Mouse (Mus musculus): ENCODE results near the gene Slc6a11.

DNA sequence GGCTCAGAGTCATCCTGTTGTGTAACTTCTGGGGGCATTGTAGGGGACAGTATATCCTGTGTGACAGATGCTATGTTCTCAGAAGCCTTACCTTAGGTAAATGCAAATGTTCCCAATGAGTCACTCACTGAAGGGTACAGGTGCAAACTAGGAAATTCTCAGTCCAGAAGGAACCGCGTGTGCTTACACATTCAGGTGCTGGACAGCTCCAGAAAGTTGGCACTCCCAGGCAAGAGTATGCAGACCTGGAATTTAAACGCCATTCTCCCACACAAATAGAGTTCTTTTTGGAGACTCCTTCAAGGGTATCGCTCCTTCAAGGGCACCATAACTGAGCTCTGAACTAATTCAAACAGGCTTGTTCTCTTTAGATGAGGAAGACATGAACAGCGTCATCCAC, 5.5 kb upstream of the Slc6a11 start:
- TF ChIP-seq CTCF (IDR thresholded peaks at IDR 0.05; ENCODE audit: low read depth): no peak
- TF ChIP-seq EP300 (IDR thresholded peaks at IDR 0.05; ENCODE audit: low read depth): no peak
